Mouse (Mus musculus) kidney, postnatal 10 days (tissue): ENCODE results near the gene Hira.
"Not testable (repeated sequence)": the region's sequence is repeated elsewhere in the genome, so short reads cannot be mapped to it uniquely, and the experiment has no call there.

ENCODE experiments used
- DNase-seq: peaks from one replicate; pipeline ENCODE4 v3.0.0; 2021; ENCODE audit warnings: mixed read lengths

Gene Hira

DNA sequence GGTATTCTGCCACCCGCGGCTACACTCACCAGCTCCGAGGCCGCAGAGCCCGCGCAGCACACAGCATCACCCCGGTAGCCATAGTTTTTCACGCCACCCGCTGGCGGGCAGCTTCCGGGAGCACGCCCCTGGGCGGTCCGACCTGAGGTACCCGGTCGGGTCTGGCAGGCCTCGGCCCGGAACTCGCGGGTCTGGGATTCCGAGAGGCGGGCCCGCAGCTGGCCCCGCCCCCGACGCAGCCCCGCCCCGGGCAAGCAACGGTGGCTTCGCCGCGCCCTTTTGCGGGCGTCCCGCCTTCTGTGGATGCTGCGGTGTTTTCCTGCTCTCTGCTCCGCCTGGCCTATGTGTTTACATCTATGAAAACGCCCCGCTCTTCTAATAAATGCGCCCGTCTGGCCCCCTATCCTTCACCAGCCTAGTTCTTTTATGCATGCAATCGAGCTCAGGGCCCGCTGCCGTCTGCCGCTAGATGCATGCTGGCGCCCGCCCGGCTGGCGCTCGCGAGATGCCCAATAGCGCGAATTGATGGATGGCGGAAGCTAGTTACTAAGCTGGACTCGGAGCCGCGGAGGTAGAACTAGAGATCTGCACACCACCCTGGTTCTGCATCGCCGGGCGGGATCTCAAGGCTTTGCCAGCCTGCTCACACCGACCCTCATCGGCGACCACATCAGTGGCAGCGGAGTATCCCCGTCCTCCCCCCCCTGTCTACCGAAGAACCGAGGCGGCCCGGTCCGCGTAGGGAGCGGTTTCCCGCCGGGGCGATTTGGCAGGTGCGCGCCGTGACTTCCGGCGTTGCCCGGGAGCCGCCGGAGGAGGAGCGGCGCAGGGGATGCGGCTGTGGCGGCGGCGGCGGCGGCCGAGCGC is at the start of gene Hira, which contains the start of gene Mrpl40:
Gene Hira (plus strand): TSS at position 596 of the 867 bp plus-strand sequence.
Gene Mrpl40 (minus strand): TSS at position 421 of the 867 bp plus-strand sequence.
- peak; percentile 97 for DNase-seq

GRCm38 (mm10) chr16:18828630-18829029 is 48.2 kb upstream of the Hira start:
- DNase-seq = peak; percentile 31

DNA sequence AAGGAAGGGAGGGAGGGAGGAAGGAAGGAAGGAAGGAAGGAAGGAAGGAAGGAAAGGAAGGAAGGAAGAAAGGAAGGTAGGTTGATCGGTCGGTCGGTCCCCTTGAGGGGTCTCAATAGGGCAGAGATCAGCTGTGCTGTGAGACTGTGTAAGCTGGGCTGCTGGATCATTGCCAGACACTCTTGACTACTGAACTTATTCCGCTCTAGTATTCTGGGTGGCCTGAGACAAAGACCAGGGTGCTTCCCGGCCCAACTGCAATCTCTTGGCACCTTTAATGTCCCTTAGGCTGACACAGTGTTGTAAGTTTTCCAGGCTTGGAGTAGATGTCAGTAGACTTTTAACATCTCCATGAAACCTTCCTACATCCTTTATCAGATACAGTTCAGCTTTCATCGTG is 47.7 kb upstream of the Hira start:
- peak; percentile 39 for DNase-seq

GRCm38 (mm10) chr16:18833486-18833885 is 43.4 kb upstream of the Hira start:
- no peak for DNase-seq

- peak; percentile 12 for DNase-seq
Measured at GRCm38 (mm10) chr16:18836073-18836467, 40.8 kb upstream of the Hira start.

DNA sequence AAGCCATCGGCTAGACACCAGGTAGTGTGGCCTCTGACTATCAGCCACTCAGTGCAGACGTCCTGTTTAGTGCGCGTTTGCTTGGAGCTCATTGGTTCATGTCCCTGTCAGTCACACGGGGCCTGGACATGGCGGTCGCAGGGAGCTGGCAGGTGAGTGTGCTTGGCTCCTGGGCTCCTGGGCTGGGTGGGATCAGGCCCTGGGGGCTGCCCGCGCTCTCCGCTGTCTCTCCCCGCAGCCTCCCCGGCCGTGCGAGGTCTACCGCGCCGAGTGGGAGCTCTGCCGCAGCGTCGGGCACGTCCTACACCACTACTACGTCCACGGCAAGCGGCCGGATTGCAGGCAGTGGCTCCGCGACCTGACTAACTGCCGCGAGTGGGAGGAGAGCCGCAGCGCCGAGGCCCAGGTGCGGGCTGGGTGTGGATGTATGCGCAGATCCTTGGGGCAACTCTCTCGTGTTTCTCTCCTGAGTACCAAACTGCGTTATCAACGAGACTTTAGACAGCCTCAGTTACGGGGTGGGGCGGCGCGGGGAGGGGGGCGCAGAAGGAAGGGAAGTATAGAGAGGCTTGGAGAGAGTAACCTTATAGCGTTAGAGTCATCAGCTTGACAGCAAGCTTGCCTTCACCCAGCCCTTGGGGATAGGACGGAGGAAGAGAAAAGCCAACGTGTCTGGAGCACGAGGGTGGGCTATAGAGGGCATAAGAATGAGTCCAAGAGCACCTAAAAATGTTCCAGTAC is 40.2 kb upstream of the Hira start, which contains the start of the genes 2510002D24Rik and Gm28539:
Gene 2510002D24Rik (plus strand): TSS at position 111 of the 741 bp plus-strand sequence.
Gene Gm28539 (plus strand): TSS at position 117 of the 741 bp plus-strand sequence.
- DNase-seq = peak; percentile 97

GRCm38 (mm10) chr16:18838346-18838745 is 38.5 kb upstream of the Hira start:
- no peak for DNase-seq

DNA sequence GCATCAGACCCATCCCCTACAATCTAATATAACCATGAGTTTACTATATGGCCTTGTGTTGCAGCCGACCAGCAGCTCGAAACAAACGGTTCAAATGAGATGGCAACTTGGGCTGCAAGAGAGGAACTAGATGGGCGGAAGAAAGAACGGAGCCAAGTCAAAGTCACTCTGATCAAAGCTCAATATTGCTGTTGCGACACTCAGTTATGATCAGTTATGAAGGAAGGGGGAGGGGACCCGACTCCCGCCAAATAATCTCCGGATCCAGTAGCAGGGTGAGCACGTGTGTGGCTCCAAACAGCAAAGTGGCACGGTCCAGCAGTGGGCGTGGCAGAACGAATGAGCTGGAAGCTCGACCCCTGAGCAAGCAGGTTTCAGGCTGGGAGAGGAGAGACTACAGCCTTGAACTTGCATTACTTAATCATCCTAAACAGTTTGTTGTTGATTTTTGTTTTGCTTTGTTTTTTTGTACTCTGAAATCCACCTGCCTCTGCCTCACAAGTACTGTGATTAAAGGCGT is 30.5 kb upstream of the Hira start:
- no peak for DNase-seq

DNA sequence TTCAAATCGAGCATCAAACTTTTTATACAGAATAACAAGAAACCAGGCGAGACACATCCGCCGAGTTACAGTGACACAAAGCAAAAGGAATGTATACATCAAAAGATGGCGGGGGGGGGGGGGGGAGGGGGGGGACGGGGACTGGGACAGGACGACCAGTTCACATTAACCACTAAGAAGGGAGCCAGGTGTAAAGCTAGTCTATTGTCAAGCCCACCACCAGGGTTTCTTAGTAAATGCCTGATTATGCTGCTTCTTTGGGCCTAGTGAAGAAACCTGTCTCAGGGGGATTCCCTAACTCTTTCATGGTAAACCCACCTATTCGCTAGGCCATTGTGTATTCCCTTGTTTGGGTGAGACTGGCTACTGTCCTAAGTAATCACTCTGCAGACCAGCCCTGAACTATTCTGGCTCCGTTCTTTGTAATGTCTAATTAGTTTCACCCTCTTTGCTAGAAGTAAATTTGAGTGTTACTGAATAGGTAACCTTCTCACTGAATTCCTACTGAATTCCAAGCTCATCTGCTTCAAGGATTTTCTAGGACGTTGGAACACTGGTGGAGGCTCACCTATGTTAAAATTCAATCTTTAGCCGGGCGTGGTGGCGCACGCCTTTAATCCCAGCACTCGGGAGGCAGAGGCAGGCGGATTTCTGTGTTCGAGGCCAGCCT is 27.2 kb upstream of the Hira start:
- not testable (repeated sequence) for DNase-seq

DNA sequence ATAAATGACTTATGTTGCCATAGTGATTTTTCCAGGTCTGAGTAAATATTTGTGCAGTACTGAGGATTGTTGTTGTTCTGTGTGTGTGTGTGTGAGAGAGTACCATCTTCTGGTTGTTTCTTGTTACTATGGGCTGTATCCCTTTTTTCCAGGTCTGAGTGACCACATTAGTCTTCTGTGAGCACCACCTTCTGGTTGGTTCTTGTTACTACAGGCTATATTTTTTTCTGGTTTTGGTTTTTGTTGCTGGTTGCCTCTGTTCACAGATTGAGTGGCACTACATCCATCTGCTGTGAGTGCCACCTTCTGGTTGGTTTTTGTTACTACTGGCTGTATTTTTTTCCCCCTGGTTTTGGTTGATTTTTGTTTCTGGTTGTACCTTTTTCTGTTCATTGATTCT is 18.3 kb upstream of the Hira start:
- DNase-seq = peak; percentile 16

GRCm38 (mm10) chr16:18860186-18860585 is 16.7 kb upstream of the Hira start:
- DNase-seq = no peak

DNA sequence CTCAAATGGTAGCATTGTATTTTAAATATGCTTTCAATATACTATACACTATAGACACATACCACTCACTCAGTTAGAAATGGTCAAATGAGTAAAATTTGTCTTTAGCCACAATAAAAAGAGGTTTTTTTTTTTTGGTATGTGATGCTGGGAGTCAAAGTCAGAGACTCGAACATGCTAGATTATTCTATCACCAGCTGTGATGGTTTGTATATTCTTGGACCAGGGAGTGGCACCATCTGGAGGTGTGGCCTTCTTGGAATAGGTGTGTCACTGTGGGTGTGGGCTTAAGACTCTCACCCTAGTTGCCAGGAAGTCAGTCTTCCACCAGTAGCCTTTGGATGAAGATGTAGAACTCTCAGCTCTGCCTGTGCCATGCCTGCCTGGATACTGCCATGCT is 6.3 kb upstream of the Hira start:
- not testable (repeated sequence) for DNase-seq

DNA sequence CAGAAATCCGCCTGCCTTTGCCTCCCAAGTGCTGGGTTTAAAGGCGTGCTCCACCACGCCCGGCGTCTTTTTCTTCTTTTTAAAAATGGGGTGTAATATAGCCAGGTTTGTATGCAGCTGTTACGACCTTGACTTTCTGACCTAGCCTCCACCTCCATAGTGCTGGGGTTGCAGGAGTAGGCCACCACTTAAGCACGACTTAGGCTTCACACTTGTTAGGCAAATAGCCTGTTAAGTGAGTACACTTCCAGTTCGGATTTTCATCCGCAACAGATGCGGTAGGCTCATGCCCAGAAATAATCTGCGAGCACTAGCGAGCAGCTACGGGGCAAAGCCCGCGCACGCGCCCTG is 771 bp upstream of the Hira start:
- no peak for DNase-seq

DNA sequence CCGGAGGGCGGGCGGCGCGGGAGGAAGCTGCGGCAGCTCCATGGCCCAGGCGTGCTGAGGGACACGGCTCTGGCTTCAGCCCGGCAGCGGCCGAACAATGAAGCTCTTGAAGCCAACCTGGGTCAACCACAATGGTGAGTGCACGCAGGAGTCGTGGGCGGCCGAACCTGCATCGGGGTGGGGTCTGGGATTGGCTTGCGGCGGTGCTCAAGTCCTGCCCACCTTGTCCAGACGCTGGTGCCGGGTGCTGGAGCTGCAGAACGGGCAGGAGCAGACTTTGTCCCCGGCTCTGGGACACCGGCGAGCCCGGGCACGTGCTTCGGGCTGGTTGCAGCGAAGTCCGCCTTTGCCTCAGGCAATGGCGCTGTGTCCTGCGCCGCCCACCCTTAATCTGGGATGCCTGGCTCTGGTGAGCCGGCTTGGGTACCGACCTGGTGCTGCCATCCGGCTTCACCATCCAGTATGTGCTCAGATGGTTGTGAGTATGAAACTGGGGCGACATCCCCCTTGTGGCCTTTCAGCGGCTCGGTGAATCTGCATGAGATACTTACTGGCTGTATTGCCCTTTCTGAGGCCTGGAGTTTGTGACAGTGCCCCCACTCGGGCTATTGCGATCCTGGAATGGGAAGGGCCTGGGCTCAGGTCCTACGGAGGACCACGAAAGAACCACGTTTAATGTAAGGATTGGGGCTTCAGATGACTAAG is 701 bp downstream of the Hira start:
- peak; percentile 72 for DNase-seq

- no peak for DNase-seq
Measured at GRCm38 (mm10) chr16:18878091-18878720, 1.4 kb downstream of the Hira start.

DNA sequence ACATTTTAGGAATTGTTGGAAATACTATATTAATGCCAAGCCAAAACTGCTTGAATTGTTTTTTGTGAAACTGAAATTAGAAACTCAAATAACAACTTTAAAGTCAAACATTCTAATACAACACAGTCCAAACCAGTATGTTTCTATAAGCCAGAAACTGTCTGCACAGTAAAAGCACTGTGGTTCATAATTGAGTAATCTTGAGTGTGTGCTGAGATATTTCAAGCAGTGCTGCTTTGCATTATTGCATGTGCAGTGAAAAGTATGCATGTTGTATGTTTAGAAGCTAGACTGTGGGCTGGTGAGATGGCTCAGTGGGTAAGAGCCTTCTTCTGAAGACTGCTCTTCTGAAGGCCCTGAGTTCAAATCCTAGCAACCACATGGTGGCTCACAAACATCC is 7.2 kb downstream of the Hira start:
- no peak for DNase-seq

GRCm38 (mm10) chr16:18893840-18894372 is 17.1 kb downstream of the Hira start:
- no peak for DNase-seq

DNA sequence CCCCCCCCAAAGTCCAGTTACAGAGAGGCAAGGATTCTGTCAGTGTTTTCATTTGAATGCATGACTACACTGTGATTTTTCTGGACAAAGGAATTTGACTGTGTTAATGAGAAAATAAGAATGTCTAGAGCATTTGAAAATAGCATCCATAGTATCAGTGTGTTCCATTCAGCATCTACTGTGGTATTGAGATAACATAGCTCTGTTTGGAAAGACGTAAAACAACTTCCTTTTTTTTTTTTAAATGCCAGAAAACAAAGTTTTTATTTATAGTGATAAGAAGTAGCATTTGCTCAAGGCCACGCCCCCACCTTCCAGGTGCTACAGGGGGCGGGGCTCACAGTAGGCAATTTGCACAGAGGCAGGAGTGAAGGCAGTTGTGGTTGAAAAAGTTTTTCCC is 18.4 kb downstream of the Hira start:
- DNase-seq = no peak

DNA sequence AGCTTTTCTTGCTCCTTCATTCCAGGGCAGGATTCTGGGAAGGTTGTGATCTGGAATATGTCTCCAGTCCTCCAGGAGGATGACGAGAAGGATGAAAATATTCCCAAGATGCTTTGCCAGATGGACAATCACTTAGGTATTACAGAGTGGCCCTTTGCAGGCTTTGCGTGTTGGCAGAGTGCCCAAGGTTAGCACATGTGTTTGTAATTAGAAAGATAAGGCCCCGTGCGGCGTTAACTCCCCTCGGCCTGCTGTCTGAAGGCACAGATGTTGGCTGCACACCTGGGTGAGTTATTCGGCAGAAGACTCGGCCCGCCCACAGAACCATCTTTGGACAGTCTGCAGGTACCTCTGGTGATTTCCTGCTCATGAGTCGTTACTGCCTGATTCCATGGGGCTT is 19.6 kb downstream of the Hira start:
- peak; percentile 11 for DNase-seq

DNA sequence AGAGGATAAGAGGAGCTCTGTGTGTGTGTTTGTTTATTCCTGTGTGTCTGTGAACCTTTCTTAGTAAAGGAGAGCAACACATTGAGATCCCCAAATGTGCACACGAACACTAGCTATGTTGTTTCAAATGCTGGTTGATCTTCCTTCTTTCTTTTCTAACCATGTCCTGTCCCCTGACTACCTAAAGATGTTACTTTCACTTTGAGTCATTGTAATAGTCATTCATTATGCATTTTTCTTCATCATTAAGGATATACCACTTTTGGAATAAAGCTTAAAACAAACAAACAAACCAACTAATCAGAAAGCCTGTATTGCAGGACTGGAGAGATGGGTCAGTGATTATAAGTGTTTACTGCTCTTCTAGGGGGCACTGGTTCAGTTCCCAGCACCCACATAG is 28.8 kb downstream of the Hira start:
- DNase-seq = no peak

- no peak for DNase-seq
Measured at GRCm38 (mm10) chr16:18916064-18916463, 39.2 kb downstream of the Hira start.

DNA sequence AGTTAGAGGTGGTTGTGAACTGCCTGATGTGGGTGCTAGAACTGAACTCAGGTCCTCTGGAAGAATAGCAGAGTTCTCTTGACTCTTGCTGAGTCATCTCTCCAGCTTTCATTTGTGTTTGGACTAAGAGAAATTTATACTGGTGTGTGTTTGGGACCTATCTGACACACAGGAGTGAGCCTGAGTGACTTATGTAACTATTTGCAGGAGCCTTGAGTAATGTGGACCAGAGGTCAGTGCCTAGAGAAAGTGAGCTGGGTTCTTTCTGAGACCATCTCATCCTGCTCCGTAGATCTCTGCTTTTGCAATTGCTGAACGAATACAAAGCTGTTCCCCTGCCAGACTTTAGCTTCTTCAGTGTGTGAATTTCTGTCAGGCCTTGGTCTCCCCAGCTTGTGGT is 44.9 kb downstream of the Hira start:
- no peak for DNase-seq
